14 mouse cellular contexts compared by ENCODE assay signal in genomic region chr16:76149581-76149980, GRCm38 (mm10).
"Had no signal": no experiment of that assay in that cellular context is flagged by ENCODE, and none has a peak within 500 bp of the region (broad histone marks: within the 10 kb centered on the region; RNA-seq: fewer than 3 reads in every experiment).

No protein-coding gene starts in this region.

- H3K27ac ChIP-seq: limb, embryonic 15.5 days; liver, embryonic 12.5 days; midbrain, embryonic 10.5 days; neural tube, embryonic 13.5 days; stomach, embryonic 15.5 days had no signal

- H3K9me3 ChIP-seq: limb, embryonic 15.5 days; liver, embryonic 12.5 days; midbrain, embryonic 10.5 days; neural tube, embryonic 13.5 days; stomach, embryonic 15.5 days had no signal

- H3K4me2 ChIP-seq: limb, embryonic 15.5 days; liver, embryonic 12.5 days; lung, embryonic 14.5 days; neural tube, embryonic 13.5 days; stomach, embryonic 15.5 days had no signal

- H3K4me1 ChIP-seq: limb, embryonic 15.5 days; liver, embryonic 12.5 days; midbrain, embryonic 10.5 days; neural tube, embryonic 13.5 days; stomach, embryonic 15.5 days had no signal

- H3K36me3 ChIP-seq: limb, embryonic 15.5 days; liver, embryonic 12.5 days; midbrain, embryonic 10.5 days; neural tube, embryonic 13.5 days; stomach, embryonic 15.5 days had no signal

- H3K4me3 ChIP-seq: limb, embryonic 15.5 days; liver, embryonic 12.5 days; midbrain, embryonic 10.5 days; neural tube, embryonic 13.5 days; stomach, embryonic 15.5 days had no signal

- DNase-seq: kidney, postnatal 14 days; layer of hippocampus, postnatal 36 days; lung, embryonic 14.5 days; lung, postnatal 10 days; lung, postnatal 4 days; midbrain, embryonic 14.5 days; right cerebral cortex, postnatal 14 days; thymus, adult 2 months; thymus, postnatal 36 days had no signal

- H3K27me3 ChIP-seq: limb, embryonic 15.5 days; liver, embryonic 12.5 days; neural tube, embryonic 13.5 days; stomach, embryonic 15.5 days had no signal

- H3K9ac ChIP-seq: limb, embryonic 15.5 days; liver, embryonic 12.5 days; lung, embryonic 14.5 days; neural tube, embryonic 13.5 days; stomach, embryonic 15.5 days had no signal

- ATAC-seq: liver, embryonic 12.5 days had no signal
